Mouse (Mus musculus) liver, adult 2 months (tissue): ENCODE measurements around the gene Rpl9-ps1.

Experiments used
- CTCF ChIP-seq: fragments of 200-500 bp; IDR thresholded peaks from 2 replicates; pipeline ENCODE4 v1.5.1; 2011; ENCODE audit warnings: low read depth, low read length, control low read depth
- POLR2A ChIP-seq: fragments of 200-500 bp; IDR thresholded peaks from 2 replicates; pipeline ENCODE4 v1.6.1; 2011; ENCODE audit warnings: low read length, control low read depth; ENCODE audit not compliant: insufficient read depth; ENCODE audit errors: extremely low read depth

GRCm38 (mm10) chr11:83658797-83659196 is 13.4 kb upstream of the Rpl9-ps1 start:
- no peak for TF ChIP-seq POLR2A
- TF ChIP-seq CTCF = no peak
